Mouse (Mus musculus) liver, adult 2 months (tissue): ENCODE results near the gene Rorc. TPM values are rescaled to one million over a fixed set of nuclear protein-coding genes. Genes with fewer than 3 reads are reported as not detected.

Experiments
- DNase-seq: peaks from one replicate; pipeline ENCODE4 v3.0.0-alpha.2; 2011; ENCODE audit warnings: low read depth, low spot score; ENCODE audit errors: extremely low read depth
- H3K27ac ChIP-seq: fragments of 200-500 bp; replicated peaks from 2 replicates; pipeline ENCODE4 v1.5.1; 2012; ENCODE audit warnings: low read depth, mild to moderate bottlenecking, control low read depth, inconsistent platforms, low read length; ENCODE audit not compliant: insufficient read depth
- H3K27me3 ChIP-seq: fragments of 200-500 bp; 2 replicates; pipeline ENCODE4 v1.6.1; 2012; ENCODE audit warnings: mild to moderate bottlenecking, moderate library complexity, low read length, inconsistent platforms; ENCODE audit not compliant: control insufficient read depth, insufficient read depth
- H3K36me3 ChIP-seq: fragments of 200-500 bp; 2 replicates; pipeline ENCODE4 v1.6.1; 2012; ENCODE audit warnings: low read length, inconsistent platforms; ENCODE audit not compliant: control insufficient read depth, insufficient read depth
- H3K4me1 ChIP-seq: fragments of 200-500 bp; 2 replicates; pipeline ENCODE4 v1.6.1; 2011; ENCODE audit warnings: low read length; ENCODE audit not compliant: control insufficient read depth, insufficient read depth
- H3K4me3 ChIP-seq: fragments of 200-500 bp; 2 replicates; pipeline ENCODE4 v1.5.1; 2011; ENCODE audit warnings: low read depth, mild to moderate bottlenecking, control low read depth, low read length, moderate library complexity; ENCODE audit not compliant: insufficient read depth
- H3K79me2 ChIP-seq: fragments of 200-500 bp; 2 replicates; pipeline ENCODE4 v1.6.1; 2012; ENCODE audit warnings: inconsistent platforms, mild to moderate bottlenecking, low read length, moderate library complexity; ENCODE audit not compliant: control insufficient read depth, insufficient read depth
- H3K9ac ChIP-seq: fragments of 200-500 bp; 2 replicates; pipeline ENCODE4 v1.6.1; 2012; ENCODE audit warnings: low read depth, mild to moderate bottlenecking, control low read depth, inconsistent platforms, low read length
- CTCF ChIP-seq: fragments of 200-500 bp; IDR thresholded peaks from 2 replicates; pipeline ENCODE4 v1.5.1; 2011; ENCODE audit warnings: low read depth, low read length, control low read depth
- POLR2A ChIP-seq: fragments of 200-500 bp; IDR thresholded peaks from 2 replicates; pipeline ENCODE4 v1.6.1; 2011; ENCODE audit warnings: low read length, control low read depth; ENCODE audit not compliant: insufficient read depth; ENCODE audit errors: extremely low read depth
- WGBS: fragments of 180-500 bp; shearing (Covaris S2); methylation state at CpG from one replicate; pipeline ENCODE4 v1.1.7; 2018; 5-methylcytosine and 5-hydroxymethylcytosine counted together
- polyA plus RNA-seq: library from polyadenylated mRNA; depleted of rRNA; stranded (reverse); fragments of >200 nt; gene quantifications from 2 replicates; pipeline ENCODE4 v1.2.3, GENCODE M21; 2012; rRNA removed
- total RNA-seq: library from RNA; depleted of rRNA; stranded (reverse); fragments of >200 nt; gene quantifications from 2 replicates; pipeline ENCODE4 v1.2.3, GENCODE M21; 2014; rRNA removed

The Rorc gene
- total and polyA plus RNA-seq, 2 experiments, result 34.4 to 50.3 TPM

DNA sequence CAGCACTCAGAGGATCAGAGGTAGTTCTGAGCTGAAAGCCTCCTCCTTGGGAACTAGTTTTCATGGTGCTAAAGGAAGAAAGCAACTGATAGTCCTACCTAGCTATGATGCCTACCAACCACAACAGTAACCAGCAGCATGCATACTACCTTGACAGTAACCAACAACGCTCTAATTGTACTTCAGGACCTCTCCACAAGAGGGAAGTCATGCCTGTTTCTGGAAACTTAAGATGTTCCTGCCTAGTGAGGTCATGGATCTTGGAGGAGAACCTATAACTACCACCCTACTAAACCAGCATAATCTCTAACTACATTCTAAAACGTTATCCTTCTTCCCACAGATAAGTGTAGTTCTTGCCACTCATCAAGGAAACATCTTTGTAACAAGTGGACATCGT, 68.6 kb downstream of the Rorc start:
- Histone ChIP-seq H3K9ac (no peak overlapping the region), H3K4me1 (peaks cover 4% of the 10 kb centered on the region; the same call in 1 of the 2 replicates), H3K27me3 (no peaks in the 10 kb centered on the region), H3K79me2 (peaks cover 5% of the 10 kb centered on the region; the same call in 1 of the 2 replicates), H3K4me3 (no peak overlapping the region), H3K36me3 (peaks cover 10% of the 10 kb centered on the region), H3K27ac (no peak overlapping the region)
- 55% methylated on average over 3 of the region's 3 CpGs for WGBS
- TF ChIP-seq POLR2A, result no peak
- no peak for TF ChIP-seq CTCF
- DNase-seq, result no peak

DNA sequence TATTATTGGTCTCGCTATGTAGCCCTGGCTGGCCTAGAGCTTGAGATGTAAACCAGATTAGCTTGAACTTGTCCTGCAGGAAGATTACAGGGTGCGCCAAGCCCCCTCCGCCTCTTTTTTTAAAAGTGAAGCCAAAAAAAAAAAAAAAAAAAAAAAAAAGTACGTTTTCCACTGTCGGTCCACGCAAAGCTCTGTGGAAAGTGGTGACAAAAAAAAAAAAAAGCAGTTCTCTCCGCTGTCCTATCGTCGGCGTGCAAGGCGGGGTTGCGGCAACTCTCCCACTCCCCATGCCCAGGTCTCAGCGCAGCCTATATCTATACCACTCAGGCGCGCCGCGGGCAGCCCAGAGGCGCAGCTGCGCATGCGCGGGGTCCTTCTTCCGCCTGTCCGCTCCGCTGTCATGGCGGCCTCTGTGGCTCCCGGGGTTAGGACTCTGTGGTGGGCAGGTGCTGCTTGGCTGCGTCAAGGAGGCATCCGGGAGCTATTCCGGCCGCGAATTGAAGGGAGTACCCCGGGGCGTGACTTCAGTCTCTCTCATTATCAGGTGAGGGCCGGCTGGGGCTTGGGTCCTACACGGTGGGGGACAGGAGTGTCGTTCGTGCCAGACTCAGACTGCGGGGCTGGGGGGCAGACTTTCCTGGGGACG, 70.5 kb downstream of the Rorc start, which contains the start of gene Mrpl9:
Gene Mrpl9 (plus strand): TSS at position 368 of the 646 bp plus-strand sequence.
- peak within 1 kb of the TSS; percentile 74 for H3K27ac ChIP-seq
- under 1% methylated on average over 39 of the region's 39 CpGs for WGBS
- peaks cover 28% of the 10 kb centered on the region for H3K36me3 ChIP-seq
- no peaks in the 10 kb centered on the region for H3K27me3 ChIP-seq
- H3K4me1 ChIP-seq, result peaks cover 4% of the 10 kb centered on the region; the same call in 1 of the 2 replicates
- TF ChIP-seq POLR2A (peak; percentile 87; the same call in 1 of the 2 replicates), CTCF (no peak)
- DNase-seq, result peak; percentile 72
- peak within 1 kb of the TSS; percentile 98 for H3K4me3 ChIP-seq
- H3K9ac ChIP-seq, result peak within 1 kb of the TSS; percentile 96
- H3K79me2 ChIP-seq, result peaks cover 5% of the 10 kb centered on the region; the same call in 1 of the 2 replicates

DNA sequence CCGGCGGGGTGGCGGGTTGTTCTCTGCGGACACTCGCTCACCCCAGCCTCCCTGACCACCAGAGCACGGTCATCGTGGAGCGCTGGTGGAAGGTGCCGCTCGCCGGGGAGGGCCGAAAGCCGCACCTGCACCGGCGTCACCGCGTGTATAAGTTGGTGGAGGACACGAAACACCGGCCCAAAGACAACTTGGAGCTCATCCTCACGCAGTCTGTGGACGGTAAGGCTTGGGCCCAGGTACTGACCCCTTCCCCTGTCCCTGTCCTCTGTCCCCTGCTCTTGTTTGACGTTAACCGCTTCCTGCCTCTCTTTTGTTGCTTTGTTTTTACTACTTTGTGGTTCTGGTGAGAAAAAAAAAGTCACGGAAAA, 71.0 kb downstream of the Rorc start, which contains the start of gene Oaz3:
Gene Oaz3 (minus strand): TSS at position 319 of the 368 bp plus-strand sequence.
- H3K27me3 ChIP-seq, result no peaks in the 10 kb centered on the region
- peak; percentile 16 for DNase-seq
- H3K79me2 ChIP-seq, result peaks cover 5% of the 10 kb centered on the region; the same call in 1 of the 2 replicates
- H3K4me1 ChIP-seq, result peaks cover 4% of the 10 kb centered on the region; the same call in 1 of the 2 replicates
- TF ChIP-seq POLR2A, result no peak
- TF ChIP-seq CTCF, result no peak
- under 1% methylated on average over 24 of the region's 24 CpGs for WGBS
- H3K9ac ChIP-seq, result peak within 1 kb of the TSS; percentile 96
- peak within 1 kb of the TSS; percentile 98 for H3K4me3 ChIP-seq
- H3K36me3 ChIP-seq, result peaks cover 31% of the 10 kb centered on the region
- H3K27ac ChIP-seq, result peak within 1 kb of the TSS; percentile 74

Other genes starting within 250 kb of the Rorc start
- not detected in 2 replicates for gene Gm10696, start 194.6 kb upstream of the Rorc start, total RNA-seq
- gene Gm10696, start 194.6 kb upstream of the Rorc start, polyA plus RNA-seq, result not detected in 2 replicates
- not detected in 2 replicates for gene Gm5286, start 176.1 kb upstream of the Rorc start, total RNA-seq
- not detected in 2 replicates for gene Gm5286, start 176.1 kb upstream of the Rorc start, polyA plus RNA-seq
- not detected in 2 replicates for gene Gm4778, start 108.8 kb upstream of the Rorc start, total RNA-seq
- not detected in 2 replicates for gene Gm4778, start 108.8 kb upstream of the Rorc start, polyA plus RNA-seq
- gene Them4, start 62.7 kb upstream of the Rorc start, total RNA-seq, result 14.2 and 15.6 TPM in 2 replicates
- gene Them4, start 62.7 kb upstream of the Rorc start, polyA plus RNA-seq, result 3.9 and 4.6 TPM in 2 replicates
- gene Them5, start 30.7 kb upstream of the Rorc start, total RNA-seq, result 0.09 and 0.20 TPM in 2 replicates
- not detected in 2 replicates for gene Them5, start 30.7 kb upstream of the Rorc start, polyA plus RNA-seq
- 0.18 and 0.40 TPM in 2 replicates for gene C2cd4d, start 10.4 kb upstream of the Rorc start, total RNA-seq
- 2.1 and 2.5 TPM in 2 replicates for gene C2cd4d, start 10.4 kb upstream of the Rorc start, polyA plus RNA-seq
- 0.20 and 0.37 TPM in 2 replicates for gene Lingo4, start 25.7 kb downstream of the Rorc start, total RNA-seq
- gene Lingo4, start 25.7 kb downstream of the Rorc start, polyA plus RNA-seq, result 0.12 and 0.16 TPM in 2 replicates
- gene Tdrkh, start 40.5 kb downstream of the Rorc start, total RNA-seq, result 1.5 and 1.8 TPM in 2 replicates
- gene Tdrkh, start 40.5 kb downstream of the Rorc start, polyA plus RNA-seq, result 0.22 and 0.66 TPM in 2 replicates
- 44.6 and 45.9 TPM in 2 replicates for gene Mrpl9, start 70.5 kb downstream of the Rorc start, total RNA-seq
- 31.1 and 31.8 TPM in 2 replicates for gene Mrpl9, start 70.5 kb downstream of the Rorc start, polyA plus RNA-seq
- 0.37 TPM in 1 of 2 replicates, not detected in the other for gene Oaz3, start 71.1 kb downstream of the Rorc start, total RNA-seq
- 0.15 and 0.43 TPM in 2 replicates for gene Oaz3, start 71.1 kb downstream of the Rorc start, polyA plus RNA-seq
- not detected in 2 replicates for gene Celf3, start 105.5 kb downstream of the Rorc start, total RNA-seq
- gene Celf3, start 105.5 kb downstream of the Rorc start, polyA plus RNA-seq, result 0.05 TPM in 1 of 2 replicates, not detected in the other
- not detected in 2 replicates for gene Riiad1, start 107.5 kb downstream of the Rorc start, total RNA-seq
- gene Riiad1, start 107.5 kb downstream of the Rorc start, polyA plus RNA-seq, result not detected in 2 replicates
- 9.6 and 13.6 TPM in 2 replicates for gene Snx27, start 209.9 kb downstream of the Rorc start, total RNA-seq
- gene Snx27, start 209.9 kb downstream of the Rorc start, polyA plus RNA-seq, result 4.7 TPM in 2 replicates